Mouse (Mus musculus): ENCODE results near the gene AW011738.

DNA sequence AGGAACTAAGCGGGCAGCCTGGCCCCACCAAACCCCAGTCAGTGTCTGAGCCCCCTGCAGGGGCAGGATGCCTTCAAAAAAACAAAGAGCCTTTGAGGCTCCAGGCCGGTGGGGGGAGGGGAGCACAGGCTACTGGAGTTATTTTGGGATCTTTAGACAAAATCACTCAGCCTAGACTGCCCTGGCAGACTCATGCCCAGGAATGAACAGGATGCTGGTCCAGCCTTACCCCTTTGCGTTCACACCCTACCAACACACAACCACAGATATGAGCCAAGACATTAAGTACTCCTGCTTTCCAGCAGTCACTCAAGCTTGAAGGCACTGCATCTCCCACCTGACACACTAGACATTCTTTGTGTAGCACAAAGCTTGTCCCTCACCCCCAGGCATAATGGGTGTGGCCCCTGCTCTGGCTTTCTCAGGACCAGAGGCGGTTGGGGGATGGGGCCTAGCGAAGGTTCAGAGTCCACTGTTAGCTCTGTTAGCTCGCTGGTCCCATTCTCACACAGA, 14.2 kb upstream of the AW011738 start:
- no peak for TF ChIP-seq CTCF (IDR thresholded peaks at IDR 0.05)
- TF ChIP-seq EP300 (IDR thresholded peaks at IDR 0.05) = peak; percentile 76

Data from lung, postnatal 0 days (tissue).